Mouse (Mus musculus): Measurements from ENCODE around the gene Ilkap.
A peak's percentile ranks its signal among the peaks of the same experiment; 100 is the strongest.

- TF ChIP-seq CTCF (IDR thresholded peaks at IDR 0.05; ENCODE audit: control insufficient read depth, insufficient read depth, insufficient read length) = no peak
- TF ChIP-seq MYOG (IDR thresholded peaks at IDR 0.05; ENCODE audit: control insufficient read depth, extremely low read depth, insufficient read length) = no peak
- TF ChIP-seq USF1 (IDR thresholded peaks at IDR 0.05; ENCODE audit: low read depth) = no peak
- no peak for TF ChIP-seq FOSL1 (IDR thresholded peaks at IDR 0.05; ENCODE audit: insufficient read depth, low read length, poor library complexity, severe bottlenecking)
- TF ChIP-seq MAX (IDR thresholded peaks at IDR 0.05) = peak; percentile 24
- no peak for TF ChIP-seq CEBPB (IDR thresholded peaks at IDR 0.05; ENCODE audit: low read depth)
- peak; percentile 51 for TF ChIP-seq MYOD1 (IDR thresholded peaks at IDR 0.05; ENCODE audit: control insufficient read depth, insufficient read length, low read depth)
These were observed 14.5 kb upstream of the Ilkap start for GRCm38 (mm10) chr1:91413030-91413506.
